Mouse (Mus musculus) liver, embryonic 14.5 days (tissue): Measurements from ENCODE around the gene Hs3st6.

Experiments
- CTCF ChIP-seq: IDR thresholded peaks from 2 replicates; pipeline ENCODE4 v1.5.1; 2016; ENCODE audit warnings: antibody characterized with exemption, low read depth, control low read depth
- EP300 ChIP-seq: IDR thresholded peaks from 2 replicates; pipeline ENCODE4 v1.6.1; 2016; ENCODE audit warnings: antibody characterized with exemption, low read depth

DNA sequence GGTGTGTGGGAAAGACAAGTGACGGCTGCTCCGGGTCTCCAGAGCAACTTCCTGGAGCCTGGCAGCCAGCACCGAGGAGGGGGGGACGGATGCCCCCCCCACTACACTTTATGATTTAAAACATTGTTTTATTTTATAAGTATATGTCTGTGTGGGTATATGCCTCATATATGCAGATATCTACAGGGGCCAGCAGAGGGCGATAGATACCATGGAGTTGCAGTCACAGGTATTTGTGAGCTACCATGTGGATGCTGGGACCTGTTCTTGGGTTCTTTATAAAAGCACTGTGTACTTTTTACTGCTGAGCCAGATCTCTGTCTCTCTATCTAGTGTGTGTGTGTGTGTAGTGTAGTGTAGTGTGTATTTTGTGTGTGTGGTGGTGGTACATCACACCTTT lies 20.5 kb downstream of the Hs3st6 start:
- TF ChIP-seq CTCF (peak; percentile 54), EP300 (no peak)
